Mouse (Mus musculus) midbrain, embryonic 14.5 days (tissue): ENCODE measurements at regions not wholly inside any gene's neighbourhood (a gene's known extent, or its start where the extent isn't known, plus 50 kb on each side); places are given as distances from the start of the nearest gene placed in this dataset.
"Not testable (repeated sequence)": the region's sequence is repeated elsewhere in the genome, so short reads cannot be mapped to it uniquely, and the experiment has no call there.

Source experiments
- ATAC-seq: fragments of 200-750 bp; cut with Nextera tagmentation; 2 replicates; pipeline ENCODE4 v1.8.0; 2017; ENCODE audit warnings: moderate number of reproducible peaks, moderate library complexity; ENCODE audit not compliant: low FRiP score, low TSS enrichment
- DNase-seq: peaks from one replicate; pipeline ENCODE4 v3.0.0-alpha.2; 2015
- H3K27ac ChIP-seq: fragments of 300-500 bp; sonication (generic); replicated peaks from 2 replicates; pipeline ENCODE4 v1.5.1; 2014; ENCODE audit warnings: mild to moderate bottlenecking, low read depth, low read length, moderate library complexity
- H3K27me3 ChIP-seq: fragments of 300-500 bp; sonication (generic); 2 replicates; pipeline ENCODE4 v1.6.1; 2014; ENCODE audit warnings: low read length, control low read depth, mixed read lengths; ENCODE audit not compliant: control insufficient read depth, insufficient read depth
- H3K36me3 ChIP-seq: fragments of 300-500 bp; sonication (generic); 2 replicates; pipeline ENCODE4 v1.6.1; 2014; ENCODE audit warnings: low read length, control low read depth; ENCODE audit not compliant: control insufficient read depth, insufficient read depth
- H3K4me1 ChIP-seq: fragments of 300-500 bp; sonication (generic); 2 replicates; pipeline ENCODE4 v1.6.1; 2014; ENCODE audit warnings: mild to moderate bottlenecking, antibody characterized with exemption, low read length, control low read depth; ENCODE audit not compliant: control insufficient read depth, insufficient read depth
- H3K4me2 ChIP-seq: fragments of 300-500 bp; sonication (generic); 2 replicates; pipeline ENCODE4 v1.6.1; 2014; ENCODE audit warnings: mild to moderate bottlenecking, low read length, moderate library complexity
- H3K4me3 ChIP-seq: fragments of 300-500 bp; sonication (generic); replicated peaks from 2 replicates; pipeline ENCODE4 v1.5.1; 2014; ENCODE audit warnings: low read depth, low read length
- H3K9ac ChIP-seq: fragments of 300-500 bp; sonication (generic); replicated peaks from 2 replicates; pipeline ENCODE4 v1.6.1; 2014; ENCODE audit warnings: mild to moderate bottlenecking, low read length, moderate library complexity
- H3K9me3 ChIP-seq: fragments of 300-500 bp; sonication (generic); 2 replicates; pipeline ENCODE4 v1.6.1; 2016; ENCODE audit warnings: low read length, control low read depth, mixed read lengths; ENCODE audit not compliant: control insufficient read depth
- WGBS: fragments of 180-500 bp; shearing (Covaris S2); extraction: QIAGEN DNeasy Blood & Tissue Kit; methylation state at CpG from one replicate; pipeline ENCODE4 v1.1.7; 2014; 5-methylcytosine and 5-hydroxymethylcytosine counted together

- not testable (repeated sequence) for H3K4me1 ChIP-seq, ATAC-seq, H3K4me2 ChIP-seq, H3K9ac ChIP-seq, H3K27me3 ChIP-seq, H3K4me3 ChIP-seq, H3K36me3 ChIP-seq, H3K27ac ChIP-seq, H3K9me3 ChIP-seq
- DNase-seq: peak; percentile 12
- WGBS: 90% methylated on average over 2 of the region's 2 CpGs
Observed at GRCm38 (mm10) chr8:55347851-55348250, 393.2 kb downstream of the Gpm6a start.

- not testable (repeated sequence) for H3K9me3 ChIP-seq, H3K4me2 ChIP-seq
Observed at GRCm38 (mm10) chr8:55359851-55360250, 405.2 kb downstream of the Gpm6a start.

GRCm38 (mm10) chr8:55367431-55367830 lies 412.8 kb downstream of the Gpm6a start:
- not testable (repeated sequence) for H3K4me1 ChIP-seq, H3K4me2 ChIP-seq, H3K9me3 ChIP-seq, H3K27ac ChIP-seq, ATAC-seq, H3K27me3 ChIP-seq, H3K9ac ChIP-seq, H3K4me3 ChIP-seq, H3K36me3 ChIP-seq, DNase-seq
- 87% methylated on average over 4 of the region's 6 CpGs for WGBS

More at GRCm38 (mm10) chr8:55359851-55360250, 405.2 kb downstream of the Gpm6a start:
- 90% methylated on average over 10 of the region's 11 CpGs for WGBS
- not testable (repeated sequence) for DNase-seq, H3K36me3 ChIP-seq, H3K9ac ChIP-seq, H3K27me3 ChIP-seq, H3K4me1 ChIP-seq, ATAC-seq, H3K27ac ChIP-seq, H3K4me3 ChIP-seq

- no peak for DNase-seq
- Histone ChIP-seq H3K9ac (no peak overlapping the region), H3K27ac (no peak overlapping the region), H3K4me2 (no peak overlapping the region), H3K4me1 (no peaks in the 10 kb centered on the region), H3K9me3 (no peaks in the 10 kb centered on the region), H3K36me3 (no peaks in the 10 kb centered on the region), H3K4me3 (no peak overlapping the region), H3K27me3 (no peaks in the 10 kb centered on the region)
- ATAC-seq: no peak
- WGBS: 59% methylated on average over 2 of the region's 2 CpGs
Observed at GRCm38 (mm10) chr8:55397046-55397445, 442.4 kb downstream of the Gpm6a start.

GRCm38 (mm10) chr8:55398331-55398730 lies 443.7 kb downstream of the Gpm6a start:
- no peak overlapping the region for H3K9ac ChIP-seq
- H3K4me3 ChIP-seq: no peak overlapping the region
- no peak overlapping the region for H3K27ac ChIP-seq
- no peaks in the 10 kb centered on the region for H3K36me3 ChIP-seq
- peak; percentile 41 for DNase-seq
- no peak for ATAC-seq
- H3K27me3 ChIP-seq: no peaks in the 10 kb centered on the region
- H3K4me1 ChIP-seq: no peaks in the 10 kb centered on the region
- no peaks in the 10 kb centered on the region for H3K9me3 ChIP-seq
- H3K4me2 ChIP-seq: no peak overlapping the region

- H3K4me1 ChIP-seq: no peaks in the 10 kb centered on the region
- no peak overlapping the region for H3K27ac ChIP-seq
- no peak overlapping the region for H3K4me2 ChIP-seq
- H3K36me3 ChIP-seq: no peaks in the 10 kb centered on the region
- H3K27me3 ChIP-seq: no peaks in the 10 kb centered on the region
- no peaks in the 10 kb centered on the region for H3K9me3 ChIP-seq
- WGBS: 85% methylated on average over 3 of the region's 3 CpGs
- DNase-seq (no peak), ATAC-seq (peak; percentile 24; the same call in 1 of the 2 replicates)
- H3K9ac ChIP-seq: no peak overlapping the region
- no peak overlapping the region for H3K4me3 ChIP-seq
Observed at GRCm38 (mm10) chr8:55400412-55400811, 445.8 kb downstream of the Gpm6a start.

GRCm38 (mm10) chr8:55406903-55407302 lies 452.3 kb downstream of the Gpm6a start:
- DNase-seq, H3K4me3 ChIP-seq, H3K27ac ChIP-seq, H3K4me1 ChIP-seq, H3K9ac ChIP-seq, H3K9me3 ChIP-seq, H3K4me2 ChIP-seq, H3K27me3 ChIP-seq, ATAC-seq, H3K36me3 ChIP-seq: not testable (repeated sequence)
- WGBS: 0% methylated on average over 1 of the region's 1 CpGs
